Mouse (Mus musculus) cerebellum, adult 8-10 months (tissue): ENCODE results near the gene Sox10.

Experiments used
- DNase-seq: peaks from one replicate; pipeline ENCODE4 v3.0.0; 2022

Gene Sox10

GRCm38 (mm10) chr15:79152709-79153108, 12.3 kb downstream of the Sox10 start:
- DNase-seq: no peak

- DNase-seq: no peak
These were observed 13.2 kb downstream of the Sox10 start for GRCm38 (mm10) chr15:79151881-79152280.

- DNase-seq: peak; percentile 79
These were observed 16.5 kb downstream of the Sox10 start for GRCm38 (mm10) chr15:79148533-79148932.

- no peak for DNase-seq
These were observed 19.5 kb downstream of the Sox10 start for GRCm38 (mm10) chr15:79145522-79145921.

- DNase-seq: no peak
These were observed 21.0 kb downstream of the Sox10 start for GRCm38 (mm10) chr15:79144021-79144420.

- DNase-seq: no peak
These were observed 21.7 kb downstream of the Sox10 start for GRCm38 (mm10) chr15:79143316-79143715.

- DNase-seq: no peak
These were observed 23.5 kb downstream of the Sox10 start for GRCm38 (mm10) chr15:79141566-79141917.

- peak; percentile 93 for DNase-seq
These were observed 24.0 kb downstream of the Sox10 start, which contains the start of the genes Polr2f and 1700088E04Rik for GRCm38 (mm10) chr15:79140866-79141565. TSS of gene Polr2f (plus strand) at chr15:79141009. TSS of gene 1700088E04Rik (minus strand) at chr15:79141253.

GRCm38 (mm10) chr15:79139640-79140039, 25.4 kb downstream of the Sox10 start:
- no peak for DNase-seq

GRCm38 (mm10) chr15:79135783-79136575, 29.1 kb downstream of the Sox10 start:
- no peak for DNase-seq

GRCm38 (mm10) chr15:79135332-79135731, 29.7 kb downstream of the Sox10 start:
- DNase-seq: no peak

- no peak for DNase-seq
These were observed 30.4 kb downstream of the Sox10 start for GRCm38 (mm10) chr15:79134496-79135270.

GRCm38 (mm10) chr15:79133191-79133661, 31.8 kb downstream of the Sox10 start:
- DNase-seq: no peak

GRCm38 (mm10) chr15:79131442-79131841, 33.6 kb downstream of the Sox10 start:
- DNase-seq: peak; percentile 88

GRCm38 (mm10) chr15:79130782-79131181, 34.3 kb downstream of the Sox10 start:
- no peak for DNase-seq

- DNase-seq: no peak
These were observed 35.7 kb downstream of the Sox10 start for GRCm38 (mm10) chr15:79129311-79129710.

- no peak for DNase-seq
These were observed 36.8 kb downstream of the Sox10 start for GRCm38 (mm10) chr15:79128208-79128607.

- no peak for DNase-seq
These were observed 37.9 kb downstream of the Sox10 start for GRCm38 (mm10) chr15:79127101-79127500.

GRCm38 (mm10) chr15:79126217-79126932, 38.7 kb downstream of the Sox10 start:
- DNase-seq: peak; percentile 53

GRCm38 (mm10) chr15:79124331-79124875, 40.6 kb downstream of the Sox10 start:
- DNase-seq: no peak

GRCm38 (mm10) chr15:79123751-79124150, 41.3 kb downstream of the Sox10 start:
- DNase-seq: no peak

GRCm38 (mm10) chr15:79122546-79122945, 42.5 kb downstream of the Sox10 start:
- no peak for DNase-seq
